Mouse (Mus musculus) C2C12 (cell line): ENCODE measurements around the gene Ly6g6f.

Source experiments
- CEBPB ChIP-seq: IDR thresholded peaks from one replicate; pipeline ENCODE4 v1.6.1; 2011; ENCODE audit warnings: low read depth, mild to moderate bottlenecking, control low read depth, moderate library complexity
- CTCF ChIP-seq: IDR thresholded peaks from one replicate; pipeline ENCODE4 v1.5.1; 2011; ENCODE audit not compliant: control insufficient read depth, insufficient read depth, insufficient read length
- FOSL1 ChIP-seq: IDR thresholded peaks from one replicate; pipeline ENCODE4 v1.8.0; 2011; ENCODE audit warnings: mild to moderate bottlenecking, low read length; ENCODE audit not compliant: poor library complexity, insufficient read depth, severe bottlenecking
- MYOG ChIP-seq: IDR thresholded peaks from one replicate; pipeline ENCODE4 v1.6.1; 2011; ENCODE audit not compliant: control insufficient read depth, insufficient read length; ENCODE audit errors: extremely low read depth
- USF1 ChIP-seq: IDR thresholded peaks from one replicate; pipeline ENCODE4 v1.6.1; 2011; ENCODE audit warnings: low read depth, mild to moderate bottlenecking, control low read depth, moderate library complexity

DNA sequence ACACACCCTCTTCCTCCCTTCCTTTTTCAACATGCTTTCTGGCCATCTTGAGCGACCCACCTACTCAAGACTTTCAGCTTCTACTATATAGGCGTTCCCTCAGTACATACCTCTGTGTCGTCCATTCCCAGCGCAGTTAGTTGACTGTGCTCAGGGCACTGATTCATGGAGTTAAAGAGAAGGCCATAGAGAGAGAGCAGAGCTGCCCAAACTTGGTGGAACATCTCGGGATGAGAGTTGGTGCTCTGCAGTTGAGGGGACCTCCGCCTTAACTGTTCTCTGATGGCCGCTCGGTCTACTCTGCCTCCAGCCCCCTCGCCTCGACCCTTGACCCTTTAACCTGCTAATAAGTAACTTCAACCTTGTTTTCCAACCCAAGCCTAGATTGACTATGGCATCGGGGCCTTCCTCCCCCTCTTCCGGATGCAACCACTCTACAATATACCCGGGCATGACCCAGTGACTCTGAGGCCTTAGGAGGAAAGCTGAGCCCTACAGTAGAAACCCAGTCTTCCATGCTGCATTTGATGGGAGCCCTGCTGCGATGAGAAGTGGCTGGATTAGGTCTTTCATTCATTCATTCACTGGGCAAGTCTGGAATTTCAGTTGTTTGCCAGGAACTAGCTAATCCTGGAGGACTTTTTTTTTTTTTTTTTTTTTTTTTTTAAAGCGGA lies 46.2 kb upstream of the Ly6g6f start, which contains the start of gene Apom:
- TF ChIP-seq USF1: no peak
- TF ChIP-seq CTCF: no peak
- TF ChIP-seq FOSL1: no peak
- no peak for TF ChIP-seq CEBPB
- TF ChIP-seq MYOG: no peak
